Mouse (Mus musculus) cerebellum, adult 2 months (tissue): Measurements from ENCODE around the gene Limk1. TPM values are rescaled to one million over a fixed set of nuclear protein-coding genes. Genes with fewer than 3 reads are reported as not detected.
A peak's percentile ranks its signal among the peaks of the same experiment; 100 is the strongest.

Experiments
- DNase-seq, 2 experiments: peaks; one replicate each; pipeline ENCODE4 v3.0.0; 2021
- H3K27ac ChIP-seq: fragments of 200-500 bp; 2 replicates; pipeline ENCODE4 v1.5.1; 2012; ENCODE audit warnings: low read length, control low read depth, inconsistent platforms; ENCODE audit not compliant: insufficient read depth
- H3K27me3 ChIP-seq: fragments of 200-500 bp; 2 replicates; pipeline ENCODE4 v1.6.1; 2012; ENCODE audit warnings: inconsistent platforms, mild to moderate bottlenecking, low read length, moderate library complexity; ENCODE audit not compliant: control insufficient read depth, insufficient read depth
- H3K4me1 ChIP-seq: fragments of 200-500 bp; 2 replicates; pipeline ENCODE4 v1.6.1; 2011; ENCODE audit warnings: low read length; ENCODE audit not compliant: control insufficient read depth, insufficient read depth
- H3K4me3 ChIP-seq: fragments of 200-500 bp; replicated peaks from 2 replicates; pipeline ENCODE3; 2011; ENCODE audit warnings: mild to moderate bottlenecking, low read depth, low read length, control low read depth; ENCODE audit not compliant: insufficient read depth
- CTCF ChIP-seq: fragments of 200-500 bp; IDR thresholded peaks from 2 replicates; pipeline ENCODE4 v1.5.1; 2011; ENCODE audit warnings: low read depth, mild to moderate bottlenecking, control low read depth, low read length, moderate library complexity, borderline replicate concordance; ENCODE audit not compliant: insufficient read depth
- POLR2A ChIP-seq: fragments of 200-500 bp; IDR thresholded peaks from 2 replicates; pipeline ENCODE4 v1.6.1; 2011; ENCODE audit warnings: low read length, control low read depth, borderline replicate concordance; ENCODE audit not compliant: insufficient read depth
- WGBS: fragments of 180-500 bp; shearing (Covaris S2); methylation state at CpG from one replicate; pipeline ENCODE4 v1.1.7; 2018; 5-methylcytosine and 5-hydroxymethylcytosine counted together
- polyA plus RNA-seq: library from polyadenylated mRNA; depleted of rRNA; stranded (reverse); fragments of >200 nt; gene quantifications from 2 replicates; pipeline ENCODE4 v1.2.3, GENCODE M21; 2012

Gene Limk1
- polyA plus RNA-seq, 1 experiment: 99.2 TPM

GRCm38 (mm10) chr5:134638461-134639268 lies 49.7 kb downstream of the Limk1 start:
- H3K4me3 ChIP-seq: peak overlapping the region; percentile 72
- DNase-seq: no peak
- H3K4me1 ChIP-seq: no peaks in the 10 kb centered on the region
- H3K27ac ChIP-seq: peak overlapping the region; percentile 91
- no peaks in the 10 kb centered on the region for H3K27me3 ChIP-seq
- TF ChIP-seq POLR2A (no peak), CTCF (no peak)
- WGBS: under 1% methylated on average over 84 of the region's 85 CpGs

- Histone ChIP-seq H3K4me3 (peak overlapping the region; percentile 72), H3K4me1 (no peaks in the 10 kb centered on the region), H3K27me3 (no peaks in the 10 kb centered on the region), H3K27ac (no peak overlapping the region)
- DNase-seq: no peak
- WGBS: 10% methylated on average over 5 of the region's 5 CpGs
- no peak for TF ChIP-seq CTCF
These were observed 50.5 kb downstream of the Limk1 start for GRCm38 (mm10) chr5:134637820-134638367.

DNA sequence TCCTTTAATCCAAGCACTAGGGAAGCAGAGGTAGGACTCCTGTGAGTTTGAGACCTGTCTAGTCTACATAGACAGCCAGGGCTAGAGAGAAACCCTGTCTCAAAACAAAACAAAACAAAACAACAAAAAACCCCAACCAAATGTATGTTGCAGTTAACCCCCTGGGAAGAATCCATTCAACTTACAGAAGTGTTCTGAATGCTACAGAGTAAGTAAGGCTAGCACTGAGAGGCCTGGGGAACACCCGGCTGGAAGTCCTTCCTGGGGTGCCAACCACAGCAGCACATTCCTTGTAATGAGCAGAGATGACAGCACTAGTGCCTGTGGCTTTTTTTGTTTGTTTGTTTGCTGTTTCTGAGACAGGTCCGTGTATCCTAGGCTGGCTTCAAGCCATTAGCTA lies 55.6 kb downstream of the Limk1 start:
- no peak overlapping the region for H3K27ac ChIP-seq
- no peaks in the 10 kb centered on the region for H3K27me3 ChIP-seq
- no peak overlapping the region for H3K4me3 ChIP-seq
- WGBS: 36% methylated on average over 2 of the region's 2 CpGs
- peaks cover 13% of the 10 kb centered on the region for H3K4me1 ChIP-seq
- no peak for DNase-seq
- no peak for TF ChIP-seq CTCF
- TF ChIP-seq POLR2A: no peak

- no peaks in the 10 kb centered on the region for H3K27me3 ChIP-seq
- no peak for DNase-seq
- no peak overlapping the region for H3K4me3 ChIP-seq
- H3K4me1 ChIP-seq: peaks cover 13% of the 10 kb centered on the region
- H3K27ac ChIP-seq: no peak overlapping the region; the same call in 1 of the 2 replicates
- no peak for TF ChIP-seq CTCF
- no peak for TF ChIP-seq POLR2A
These were observed 57.6 kb downstream of the Limk1 start for GRCm38 (mm10) chr5:134630835-134631234.

DNA sequence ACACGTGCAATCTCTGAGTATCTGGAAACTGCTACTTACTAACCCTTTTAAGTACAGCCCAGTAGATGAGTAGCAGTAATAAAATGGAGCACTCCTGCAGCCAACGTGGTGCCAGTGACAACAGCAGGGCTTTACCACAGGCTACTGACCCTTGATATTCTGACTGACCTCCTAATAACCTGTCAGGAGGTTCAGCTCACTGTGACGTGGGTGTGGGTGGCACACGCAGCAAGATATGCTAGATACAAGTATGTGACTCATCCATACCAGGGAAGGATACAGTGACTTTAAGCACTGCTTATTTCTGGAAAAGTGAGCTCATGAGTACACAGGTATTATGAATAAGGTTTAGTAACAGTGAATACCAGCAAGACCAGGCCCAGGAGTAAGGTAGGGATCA lies 58.9 kb downstream of the Limk1 start:
- H3K27me3 ChIP-seq: no peaks in the 10 kb centered on the region
- DNase-seq: no peak
- 56% methylated on average over 4 of the region's 4 CpGs for WGBS
- peaks cover 13% of the 10 kb centered on the region for H3K4me1 ChIP-seq
- TF ChIP-seq POLR2A: no peak
- TF ChIP-seq CTCF: no peak
- no peak overlapping the region for H3K4me3 ChIP-seq
- no peak overlapping the region for H3K27ac ChIP-seq

- TF ChIP-seq POLR2A (no peak), CTCF (no peak)
- Histone ChIP-seq H3K4me1 (peaks cover 13% of the 10 kb centered on the region), H3K4me3 (no peak overlapping the region), H3K27ac (no peak overlapping the region), H3K27me3 (no peaks in the 10 kb centered on the region)
- 4% methylated on average over 2 of the region's 2 CpGs for WGBS
- DNase-seq: peak in 1 of 2 experiments; percentile 55
These were observed 66.3 kb downstream of the Limk1 start for GRCm38 (mm10) chr5:134622069-134622468.

- Histone ChIP-seq H3K4me3 (no peak overlapping the region), H3K27ac (peak overlapping the region; percentile 7), H3K27me3 (no peaks in the 10 kb centered on the region), H3K4me1 (peaks cover 13% of the 10 kb centered on the region)
- TF ChIP-seq CTCF (no peak), POLR2A (no peak)
- 79% methylated on average over 16 of the region's 16 CpGs for WGBS
- no peak for DNase-seq
These were observed 67.2 kb downstream of the Limk1 start for GRCm38 (mm10) chr5:134621099-134621640.

GRCm38 (mm10) chr5:134620457-134620856 lies 67.9 kb downstream of the Limk1 start:
- no peak overlapping the region for H3K4me3 ChIP-seq
- no peak for TF ChIP-seq POLR2A
- no peak for TF ChIP-seq CTCF
- H3K27ac ChIP-seq: peak overlapping the region; percentile 7; the same call in 1 of the 2 replicates
- WGBS: 82% methylated on average over 9 of the region's 9 CpGs
- H3K4me1 ChIP-seq: peaks cover 13% of the 10 kb centered on the region
- no peaks in the 10 kb centered on the region for H3K27me3 ChIP-seq
- DNase-seq: no peak
